9 mouse cellular contexts compared by ENCODE assay signal in the genomic region with DNA sequence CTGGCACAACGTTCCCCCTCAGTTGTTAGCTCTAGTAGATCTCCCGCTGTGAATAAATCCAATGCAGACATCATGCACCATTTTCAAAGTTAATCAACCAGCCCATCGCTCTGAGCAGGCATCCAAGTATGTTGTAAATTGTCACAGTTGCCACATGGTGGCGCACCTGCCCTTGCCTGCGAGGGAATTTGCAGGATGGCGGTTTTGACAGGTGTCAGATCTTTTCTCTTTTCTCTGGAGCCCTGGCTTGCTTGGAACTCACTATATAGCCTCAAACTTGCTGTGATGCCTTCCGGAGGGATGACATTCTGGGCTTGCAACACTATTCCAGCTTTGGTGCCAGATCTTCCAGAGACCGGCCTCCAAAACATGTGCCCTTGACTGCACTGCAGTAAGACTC. TPM values are rescaled to one million over a fixed set of nuclear protein-coding genes. Genes with fewer than 3 reads are reported as not detected.
DNase-seq lines count a peak whose midpoint lies in the region; ATAC-seq and TF ChIP-seq lines count a peak whose summit lies in the region.
"Had no signal": no experiment of that assay in that cellular context is flagged by ENCODE, and none has a peak within 500 bp of the region (broad histone marks: within the 10 kb centered on the region; RNA-seq: fewer than 3 reads in every experiment).

No protein-coding gene starts in this region.

- TF ChIP-seq CTCF in gastrocnemius, adult 2 months (IDR thresholded peaks at IDR 0.05): peak; percentile 75

- intact Hi-C loops in gastrocnemius, adult 2 months (cut with DNase I): loop anchor here (10.0 kb wide), 1 partner anchor 231 kb away; no protein-coding TSS in a partner anchor

- no peak overlapping the region for H3K27ac ChIP-seq in gastrocnemius, adult 2 months
- H3K27ac ChIP-seq: limb, embryonic 12.5 days had no signal

- ATAC-seq in frontal cortex, adult (ENCODE audit: low TSS enrichment): peak; percentile 54

- peak; percentile 45 for DNase-seq in gastrocnemius, adult 2 months
- no peak for DNase-seq in gastrocnemius, postnatal 25 days
- DNase-seq in spleen, adult 12 weeks (ENCODE audit: low spot score): peak; percentile 17
- no peak for DNase-seq in spleen, postnatal 36 days (ENCODE audit: low spot score in 2 of 2)
- peak; percentile 28 for DNase-seq in c-Kit-positive CD71-positive TER-119-positive erythroid progenitor cells, embryonic 14.5 days (ENCODE audit: low spot score)
- peak; percentile 58 for DNase-seq in lung, postnatal 10 days
- DNase-seq in thymus, postnatal 0 days (ENCODE audit: low spot score): peak; percentile 59

- H3K4me3 ChIP-seq in gastrocnemius, adult 2 months: no peak overlapping the region
- H3K4me3 ChIP-seq: limb, embryonic 12.5 days had no signal

RNA-seq across cellular contexts. Expression of a gene that starts 27.8 kb away (rescaled TPM):
- total RNA-seq in gastrocnemius, adult 2 months (2021): 10 to 100 TPM; 35.2 to 38.4 TPM
- 10 to 100 TPM; 33.8 to 34.3 TPM for total RNA-seq in gastrocnemius, postnatal 25 days (2021)
- polyA plus RNA-seq in thymus, postnatal 0 days (2015; fragmentation: Nextera tagmentation; extraction: Ambion mirVana): 38.5 and 40.4 TPM in 2 replicates

Comparison
In these comparisons a context has a peak if more than half of its experiments do, and no peak if none do; other contexts are left out.
1. DNase-seq: peak in gastrocnemius, adult 2 months (single experiment), spleen, adult 12 weeks (single experiment), c-Kit-positive CD71-positive TER-119-positive erythroid progenitor cells, embryonic 14.5 days (single experiment), lung, postnatal 10 days (single experiment) and thymus, postnatal 0 days (single experiment); none in gastrocnemius, postnatal 25 days (single experiment) and spleen, postnatal 36 days (0 of 2).